Mouse (Mus musculus) adrenal gland, postnatal 25 days (tissue): ENCODE measurements around the gene Kctd4. TPM values are rescaled to one million over a fixed set of nuclear protein-coding genes. Genes with fewer than 3 reads are reported as not detected.
"Not testable (repeated sequence)": the region's sequence is repeated elsewhere in the genome, so short reads cannot be mapped to it uniquely, and the experiment has no call there.

ENCODE experiments used
- DNase-seq: peaks from one replicate; pipeline ENCODE4 v3.0.0; 2021; ENCODE audit warnings: mixed read lengths
- long read RNA-seq: library from polyadenylated mRNA; stranded (forward); transcript quantifications from one replicate; pipeline ENCODE4 v2.0.0, GENCODE M21; 2021
- total RNA-seq: library from RNA; stranded (reverse); gene quantifications from 2 replicates; pipeline ENCODE4 v1.2.3, GENCODE M21; 2021

Kctd4 gene
- not detected in 2 replicates for total RNA-seq
- long read RNA-seq = 0 reads

GRCm38 (mm10) chr14:75954766-75955165, at the start of gene Kctd4:
Gene Kctd4, plus strand, starts transcription at chr14:75955009.
- DNase-seq = no peak

GRCm38 (mm10) chr14:75906931-75907330, 47.9 kb upstream of the Kctd4 start:
- no peak for DNase-seq

GRCm38 (mm10) chr14:75911968-75912367, 42.8 kb upstream of the Kctd4 start:
- no peak for DNase-seq

- DNase-seq = no peak
Measured at GRCm38 (mm10) chr14:75912665-75913064, 42.1 kb upstream of the Kctd4 start.

- DNase-seq = no peak
Measured at GRCm38 (mm10) chr14:75923314-75924052, 31.3 kb upstream of the Kctd4 start.

GRCm38 (mm10) chr14:75929713-75930112, 25.1 kb upstream of the Kctd4 start:
- DNase-seq = not testable (repeated sequence)

GRCm38 (mm10) chr14:75931266-75931665, 23.5 kb upstream of the Kctd4 start:
- peak; percentile 8 for DNase-seq

- peak; percentile 3 for DNase-seq
Measured at GRCm38 (mm10) chr14:75934359-75934758, 20.4 kb upstream of the Kctd4 start.

GRCm38 (mm10) chr14:75937714-75938113, 17.1 kb upstream of the Kctd4 start:
- no peak for DNase-seq

GRCm38 (mm10) chr14:75941500-75941899, 13.3 kb upstream of the Kctd4 start:
- no peak for DNase-seq

GRCm38 (mm10) chr14:75942365-75942764, 12.4 kb upstream of the Kctd4 start:
- DNase-seq = no peak

GRCm38 (mm10) chr14:75947674-75948073, 7.1 kb upstream of the Kctd4 start:
- no peak for DNase-seq

GRCm38 (mm10) chr14:75953011-75953410, 1.8 kb upstream of the Kctd4 start:
- no peak for DNase-seq

GRCm38 (mm10) chr14:75962250-75962649, 7.4 kb downstream of the Kctd4 start:
- no peak for DNase-seq

- no peak for DNase-seq
Measured at GRCm38 (mm10) chr14:75963215-75963614, 8.4 kb downstream of the Kctd4 start.

GRCm38 (mm10) chr14:75964000-75964399, 9.2 kb downstream of the Kctd4 start:
- no peak for DNase-seq

- no peak for DNase-seq
Measured at GRCm38 (mm10) chr14:75964433-75964832, 9.6 kb downstream of the Kctd4 start.

- DNase-seq = no peak
Measured at GRCm38 (mm10) chr14:75967291-75967690, 12.5 kb downstream of the Kctd4 start.

- no peak for DNase-seq
Measured at GRCm38 (mm10) chr14:75976107-75976506, 21.3 kb downstream of the Kctd4 start.

- DNase-seq = no peak
Measured at GRCm38 (mm10) chr14:75981231-75981630, 26.4 kb downstream of the Kctd4 start.

- no peak for DNase-seq
Measured at GRCm38 (mm10) chr14:75983891-75984290, 29.1 kb downstream of the Kctd4 start.

- no peak for DNase-seq
Measured at GRCm38 (mm10) chr14:75985112-75985511, 30.3 kb downstream of the Kctd4 start.

- DNase-seq = no peak
Measured at GRCm38 (mm10) chr14:75986878-75987483, 32.2 kb downstream of the Kctd4 start.

- DNase-seq = no peak
Measured at GRCm38 (mm10) chr14:75989168-75989567, 34.4 kb downstream of the Kctd4 start.
